Mouse (Mus musculus) stomach, postnatal 0 days (tissue): ENCODE measurements around the gene Ppp2r2c.

Source experiments
- CTCF ChIP-seq: IDR thresholded peaks from 2 replicates; pipeline ENCODE4 v1.5.1; 2016; ENCODE audit warnings: antibody characterized with exemption, low read depth, mild to moderate bottlenecking, moderate library complexity
- EP300 ChIP-seq: optimal IDR thresholded peaks from 2 replicates; pipeline ENCODE3; 2016; ENCODE audit warnings: antibody characterized with exemption

- TF ChIP-seq CTCF, result no peak
- TF ChIP-seq EP300, result no peak
Measured at GRCm38 (mm10) chr5:36866701-36867250, 1.5 kb upstream of the Ppp2r2c start.
